Comparison of ENCODE assay signal across 30 mouse cellular contexts in genomic region chr5:89779823-89780222, GRCm38 (mm10).
"Had no signal": no experiment of that assay in that cellular context is flagged by ENCODE, and none has a peak within 500 bp of the region (broad histone marks: within the 10 kb centered on the region; RNA-seq: fewer than 3 reads in every experiment).

No protein-coding gene starts in this region.

- H3K27me3 ChIP-seq: heart, embryonic 12.5 days; heart, embryonic 13.5 days; heart, embryonic 15.5 days; hindbrain, embryonic 12.5 days; hindbrain, embryonic 13.5 days; hindbrain, embryonic 15.5 days; intestine, embryonic 15.5 days; kidney, embryonic 15.5 days had no signal

- H3K9me3 ChIP-seq: heart, embryonic 10.5 days; heart, embryonic 12.5 days; heart, embryonic 13.5 days; heart, embryonic 15.5 days; hindbrain, embryonic 10.5 days; hindbrain, embryonic 12.5 days; hindbrain, embryonic 13.5 days; hindbrain, embryonic 15.5 days; intestine, embryonic 15.5 days; kidney, embryonic 15.5 days had no signal

- H3K9ac ChIP-seq: heart, embryonic 12.5 days; heart, embryonic 13.5 days; heart, embryonic 15.5 days; hindbrain, embryonic 12.5 days; hindbrain, embryonic 13.5 days; hindbrain, embryonic 14.5 days; hindbrain, embryonic 15.5 days; intestine, embryonic 15.5 days; kidney, embryonic 15.5 days had no signal

- H3K4me3 ChIP-seq: heart, embryonic 10.5 days; heart, embryonic 12.5 days; heart, embryonic 13.5 days; heart, embryonic 15.5 days; hindbrain, embryonic 10.5 days; hindbrain, embryonic 12.5 days; hindbrain, embryonic 13.5 days; hindbrain, embryonic 15.5 days; intestine, embryonic 15.5 days; kidney, embryonic 15.5 days; layer of hippocampus, adult 2 months had no signal

- H3K4me1 ChIP-seq: heart, embryonic 10.5 days; heart, embryonic 12.5 days; heart, embryonic 15.5 days; hindbrain, embryonic 12.5 days; hindbrain, embryonic 13.5 days; hindbrain, embryonic 15.5 days; intestine, embryonic 15.5 days; kidney, embryonic 15.5 days had no signal

- H3K27ac ChIP-seq: heart, embryonic 10.5 days; heart, embryonic 13.5 days; heart, embryonic 15.5 days; hindbrain, embryonic 10.5 days; hindbrain, embryonic 12.5 days; hindbrain, embryonic 13.5 days; hindbrain, embryonic 14.5 days; hindbrain, embryonic 15.5 days; hindbrain, postnatal 0 days; intestine, embryonic 15.5 days; kidney, embryonic 15.5 days; kidney, postnatal 0 days; layer of hippocampus, adult 2 months had no signal

- DNase-seq: heart, postnatal 10 days; heart, postnatal 14 days; heart, postnatal 36 days; heart, postnatal 4 days; kidney, adult 11 months; kidney, adult 18-20 months; kidney, adult 2 months; kidney, adult 8-10 months; kidney, adult 9 months; kidney, postnatal 10 days; kidney, postnatal 14 days; kidney, postnatal 25 days; kidney, postnatal 36 days; kidney, postnatal 4 days; layer of hippocampus, adult 9-11 months; layer of hippocampus, postnatal 36 days had no signal

- H3K36me3 ChIP-seq: heart, embryonic 10.5 days; heart, embryonic 12.5 days; heart, embryonic 13.5 days; heart, embryonic 15.5 days; hindbrain, embryonic 10.5 days; hindbrain, embryonic 12.5 days; hindbrain, embryonic 13.5 days; hindbrain, embryonic 15.5 days; intestine, embryonic 15.5 days; kidney, embryonic 15.5 days had no signal
